Mouse (Mus musculus) intestine, embryonic 14.5 days (tissue): ENCODE results near the gene Pax2. TPM values are rescaled to one million over a fixed set of nuclear protein-coding genes. Genes with fewer than 3 reads are reported as not detected.

Experiments
- ATAC-seq: fragments of 200-750 bp; cut with Nextera tagmentation; replicated peaks from 2 replicates; pipeline ENCODE4 v1.8.0; 2017; ENCODE audit warnings: low read depth, moderate number of reproducible peaks, moderate TSS enrichment, moderate library complexity; ENCODE audit not compliant: low FRiP score, low TSS enrichment
- DNase-seq: peaks from one replicate; pipeline ENCODE4 v3.0.0-alpha.2; 2018; ENCODE audit warnings: low spot score
- H3K27ac ChIP-seq: fragments of 300-500 bp; sonication (generic); 2 replicates; pipeline ENCODE4 v1.5.1; 2014; ENCODE audit warnings: low read depth, mild to moderate bottlenecking, control low read depth
- H3K27me3 ChIP-seq: fragments of 300-500 bp; sonication (generic); replicated peaks from 2 replicates; pipeline ENCODE4 v1.6.1; 2014; ENCODE audit warnings: low read length, control low read depth; ENCODE audit not compliant: control insufficient read depth, insufficient read depth
- H3K36me3 ChIP-seq: fragments of 300-500 bp; sonication (generic); 2 replicates; pipeline ENCODE4 v1.6.1; 2014; ENCODE audit warnings: low read length, control low read depth; ENCODE audit not compliant: control insufficient read depth, insufficient read depth
- H3K4me1 ChIP-seq: fragments of 300-500 bp; sonication (generic); replicated peaks from 2 replicates; pipeline ENCODE4 v1.6.1; 2014; ENCODE audit warnings: low read length, control low read depth, mixed read lengths; ENCODE audit not compliant: control insufficient read depth, insufficient read depth
- H3K4me2 ChIP-seq: fragments of 300-500 bp; sonication (generic); 2 replicates; pipeline ENCODE4 v1.6.1; 2014; ENCODE audit warnings: low read length
- H3K4me3 ChIP-seq: fragments of 300-500 bp; sonication (generic); 2 replicates; pipeline ENCODE4 v1.5.1; 2014; ENCODE audit warnings: low read depth, low read length, control low read depth, mixed read lengths
- H3K9ac ChIP-seq: fragments of 300-500 bp; sonication (generic); 2 replicates; pipeline ENCODE4 v1.6.1; 2014; ENCODE audit warnings: mild to moderate bottlenecking, low read length
- H3K9me3 ChIP-seq: fragments of 300-500 bp; sonication (generic); 2 replicates; pipeline ENCODE4 v1.6.1; 2016; ENCODE audit warnings: low read length, control low read depth; ENCODE audit not compliant: control insufficient read depth
- WGBS: fragments of 180-500 bp; shearing (Covaris S2); extraction: QIAGEN DNeasy Blood & Tissue Kit; methylation state at CpG from one replicate; pipeline ENCODE4 v1.1.7; 2014; 5-methylcytosine and 5-hydroxymethylcytosine counted together
- polyA plus RNA-seq: library from polyadenylated mRNA; unstranded; fragments of >200 nt; fragmentation: Nextera tagmentation; extraction: Ambion mirVana; gene quantifications from 2 replicates; pipeline ENCODE4 v1.2.1, GENCODE M21; 2014

The Pax2 gene
- polyA plus RNA-seq, 1 experiment from 2014 or later, result not detected

DNA sequence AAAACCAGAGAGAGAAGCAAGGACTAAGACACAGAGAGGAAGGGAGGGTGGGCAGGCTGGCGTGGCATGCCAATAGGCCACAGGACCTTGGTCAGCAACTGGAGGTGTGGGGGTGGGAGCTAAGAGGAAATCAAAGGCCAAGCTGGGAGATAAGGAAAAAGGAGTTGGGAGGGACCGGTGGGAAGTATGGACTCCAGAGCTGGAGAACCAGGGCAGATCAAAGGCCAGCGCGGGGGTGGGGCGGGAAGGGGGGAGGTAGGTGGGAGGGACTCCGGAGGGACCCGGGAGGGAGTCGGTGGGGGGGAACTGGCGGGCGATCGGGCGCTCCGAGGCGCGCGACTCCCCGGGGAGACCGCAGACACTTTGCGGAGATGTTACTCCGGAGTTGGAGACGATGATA is 21.7 kb upstream of the Pax2 start:
- no peak overlapping the region for H3K4me3 ChIP-seq
- 2% methylated on average over 21 of the region's 21 CpGs for WGBS
- no peaks in the 10 kb centered on the region for H3K36me3 ChIP-seq
- H3K9ac ChIP-seq, result no peak overlapping the region
- DNase-seq, result no peak
- no peak overlapping the region for H3K4me2 ChIP-seq
- no peak for ATAC-seq
- H3K4me1 ChIP-seq, result no peaks in the 10 kb centered on the region
- H3K9me3 ChIP-seq, result no peaks in the 10 kb centered on the region
- peaks cover 97% of the 10 kb centered on the region for H3K27me3 ChIP-seq
- no peak overlapping the region for H3K27ac ChIP-seq

DNA sequence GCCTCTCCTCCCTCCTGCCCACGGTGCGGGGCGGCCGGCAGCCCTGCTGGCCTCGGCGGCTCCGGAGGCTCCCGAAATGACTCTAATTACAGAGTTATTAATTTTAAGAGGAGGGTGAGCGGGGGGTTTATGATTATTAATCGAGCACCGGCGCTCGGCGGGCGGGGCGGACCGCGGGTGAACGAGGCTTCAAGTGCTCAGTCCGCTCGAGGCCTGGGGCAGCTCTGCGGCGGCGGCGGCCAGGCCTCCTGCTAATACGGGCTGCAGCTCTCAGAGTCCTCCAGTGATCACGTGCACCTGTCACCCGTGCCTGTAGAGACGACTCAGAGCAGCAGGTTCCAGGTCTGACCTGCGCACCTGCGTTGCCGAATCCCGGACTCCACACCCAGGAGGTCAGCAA is 21.2 kb upstream of the Pax2 start:
- no peaks in the 10 kb centered on the region for H3K9me3 ChIP-seq
- H3K4me2 ChIP-seq, result no peak overlapping the region
- no peak overlapping the region for H3K4me3 ChIP-seq
- no peaks in the 10 kb centered on the region for H3K36me3 ChIP-seq
- no peak overlapping the region for H3K9ac ChIP-seq
- under 1% methylated on average over 33 of the region's 33 CpGs for WGBS
- H3K27ac ChIP-seq, result no peak overlapping the region
- H3K27me3 ChIP-seq, result peaks cover 97% of the 10 kb centered on the region
- DNase-seq (no peak), ATAC-seq (no peak)
- no peaks in the 10 kb centered on the region for H3K4me1 ChIP-seq

DNA sequence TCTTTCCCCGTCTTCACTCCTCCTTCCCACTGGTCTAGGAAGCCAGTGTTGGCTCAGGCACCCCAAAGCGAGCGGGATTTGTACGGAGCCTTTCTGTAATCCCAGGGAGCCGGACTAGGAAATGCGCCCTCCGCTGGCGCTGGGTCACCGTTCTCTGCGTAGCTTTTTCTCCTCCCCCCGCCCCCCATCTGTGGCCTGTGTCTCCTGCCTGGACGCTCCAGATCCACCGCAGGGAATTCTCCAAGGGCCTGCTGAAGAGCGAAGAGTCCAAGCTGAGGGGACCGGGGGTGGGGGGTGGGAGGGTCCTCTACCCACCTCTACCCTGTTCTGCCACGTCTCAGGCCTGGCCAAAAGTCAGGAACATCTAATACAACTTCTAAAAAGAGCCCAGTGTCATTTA is 15.5 kb upstream of the Pax2 start:
- DNase-seq, result no peak
- Histone ChIP-seq H3K9me3 (no peaks in the 10 kb centered on the region), H3K9ac (no peak overlapping the region), H3K4me1 (no peaks in the 10 kb centered on the region), H3K4me2 (no peak overlapping the region), H3K36me3 (no peaks in the 10 kb centered on the region), H3K4me3 (no peak overlapping the region), H3K27me3 (peaks cover 98% of the 10 kb centered on the region), H3K27ac (no peak overlapping the region)
- 4% methylated on average over 16 of the region's 16 CpGs for WGBS
- no peak for ATAC-seq

DNA sequence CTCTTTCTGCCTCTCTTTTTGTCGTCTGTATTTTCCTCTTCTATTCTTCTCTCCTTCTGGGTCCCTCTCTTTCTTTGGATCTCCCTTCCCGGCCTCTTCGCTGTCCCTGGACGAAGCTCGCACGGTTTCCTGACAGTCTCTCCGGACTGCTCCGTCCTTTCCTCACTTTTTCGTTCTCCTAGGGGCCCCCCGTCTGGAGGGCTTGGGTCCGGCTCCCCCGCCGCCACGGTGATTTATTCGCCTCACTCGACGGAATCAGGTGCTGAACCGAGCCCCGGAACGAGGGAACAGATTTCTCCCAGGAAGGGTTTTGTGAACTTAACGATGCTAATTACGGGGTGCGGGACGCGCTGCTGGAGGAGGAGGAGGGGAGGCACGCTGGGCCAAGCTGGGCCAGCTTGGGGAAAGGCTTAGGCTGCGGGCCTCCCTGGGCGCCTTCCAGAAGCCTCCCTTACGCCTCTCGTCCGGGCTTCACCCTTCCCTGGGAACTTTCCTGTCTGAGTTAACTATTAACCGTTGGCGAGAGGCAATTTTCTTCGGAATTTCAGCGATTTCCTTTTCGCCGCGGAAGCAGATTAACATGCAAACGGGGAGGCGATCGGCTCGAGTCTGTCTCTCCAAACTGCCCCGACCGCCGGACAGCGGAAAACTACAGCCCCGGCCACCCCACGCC is 14.6 kb upstream of the Pax2 start:
- peak overlapping the region; percentile 45 for H3K4me2 ChIP-seq
- ATAC-seq (no peak), DNase-seq (peak; percentile 75)
- no peak overlapping the region for H3K9ac ChIP-seq
- under 1% methylated on average over 48 of the region's 48 CpGs for WGBS
- H3K27ac ChIP-seq, result no peak overlapping the region
- H3K9me3 ChIP-seq, result no peaks in the 10 kb centered on the region
- peaks cover 98% of the 10 kb centered on the region for H3K27me3 ChIP-seq
- H3K36me3 ChIP-seq, result no peaks in the 10 kb centered on the region
- peak overlapping the region; percentile 22 for H3K4me3 ChIP-seq
- H3K4me1 ChIP-seq, result no peaks in the 10 kb centered on the region

DNA sequence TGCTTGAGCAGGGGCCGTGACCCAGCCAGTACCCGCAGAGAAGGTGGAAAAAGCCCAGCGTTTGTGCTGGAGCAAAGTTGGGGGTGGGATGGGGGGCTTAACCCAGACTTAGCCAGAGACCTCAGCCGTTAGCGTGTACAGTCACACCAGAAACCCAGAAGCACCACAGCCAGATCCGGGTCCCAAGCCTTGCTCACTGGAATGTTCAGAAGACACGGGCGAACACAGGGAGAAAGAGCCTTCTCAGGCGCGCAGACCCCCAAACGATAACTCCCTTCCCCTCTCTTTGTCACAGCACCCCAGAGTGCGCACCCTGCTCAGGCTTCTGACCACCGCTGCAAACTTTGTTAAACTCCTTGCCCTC is 14.1 kb upstream of the Pax2 start:
- Histone ChIP-seq H3K27me3 (peaks cover 98% of the 10 kb centered on the region), H3K27ac (no peak overlapping the region), H3K4me1 (no peaks in the 10 kb centered on the region), H3K36me3 (no peaks in the 10 kb centered on the region), H3K9me3 (no peaks in the 10 kb centered on the region), H3K9ac (no peak overlapping the region), H3K4me2 (peak overlapping the region; percentile 45), H3K4me3 (peak overlapping the region; percentile 22; the same call in 1 of the 2 replicates)
- ATAC-seq, result no peak
- WGBS, result under 1% methylated on average over 13 of the region's 13 CpGs
- DNase-seq, result no peak

DNA sequence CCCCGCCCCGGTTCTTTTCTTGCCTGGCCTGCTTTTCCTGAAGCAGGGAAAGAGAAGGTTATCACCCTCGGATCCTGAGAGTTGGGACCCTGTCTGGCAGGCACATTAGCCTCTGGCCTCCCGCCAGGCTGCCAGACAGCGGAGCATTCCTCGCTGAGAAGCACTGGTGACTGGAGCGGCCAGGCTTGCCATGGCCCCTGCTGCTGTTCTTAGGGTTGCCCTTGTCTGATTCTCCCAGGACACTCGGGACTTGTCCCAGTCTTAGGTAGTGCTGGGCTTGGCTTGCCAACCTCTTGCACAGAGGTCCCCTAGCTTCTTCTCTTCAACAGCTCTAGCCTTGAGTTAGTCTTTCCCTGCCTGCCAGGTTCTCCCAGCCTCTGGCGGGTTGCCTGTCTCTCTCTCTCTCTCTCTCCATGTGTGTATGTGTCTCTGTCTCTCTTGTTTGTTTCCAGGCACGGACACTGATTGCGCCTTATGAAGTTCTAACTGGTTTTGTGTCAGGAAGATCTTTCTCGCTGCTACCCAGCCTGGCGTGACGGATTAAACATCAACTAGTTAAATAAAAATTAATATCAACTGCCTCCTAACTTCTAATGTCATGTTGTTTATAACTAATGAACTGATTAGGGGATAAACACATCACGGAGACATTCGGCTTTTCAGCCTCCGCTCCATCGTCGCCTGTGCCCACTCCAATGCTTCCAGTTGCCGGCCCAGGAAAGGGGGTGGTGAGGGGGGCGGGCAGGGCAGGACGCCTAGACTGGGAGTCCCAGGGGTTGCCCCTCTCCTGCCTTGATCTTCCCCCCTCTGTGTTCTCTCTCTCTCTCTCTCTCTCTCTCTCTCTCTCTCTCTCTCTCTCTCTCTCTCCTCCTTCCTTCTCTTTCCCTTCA is 13.5 kb upstream of the Pax2 start:
- peak overlapping the region; percentile 45; the same call in 1 of the 2 replicates for H3K4me2 ChIP-seq
- no peaks in the 10 kb centered on the region for H3K36me3 ChIP-seq
- DNase-seq (no peak), ATAC-seq (no peak)
- H3K9me3 ChIP-seq, result no peaks in the 10 kb centered on the region
- 2% methylated on average over 22 of the region's 22 CpGs for WGBS
- no peak overlapping the region for H3K9ac ChIP-seq
- H3K4me1 ChIP-seq, result no peaks in the 10 kb centered on the region
- H3K27me3 ChIP-seq, result peaks cover 98% of the 10 kb centered on the region
- H3K4me3 ChIP-seq, result peak overlapping the region; percentile 22; the same call in 1 of the 2 replicates
- H3K27ac ChIP-seq, result no peak overlapping the region

DNA sequence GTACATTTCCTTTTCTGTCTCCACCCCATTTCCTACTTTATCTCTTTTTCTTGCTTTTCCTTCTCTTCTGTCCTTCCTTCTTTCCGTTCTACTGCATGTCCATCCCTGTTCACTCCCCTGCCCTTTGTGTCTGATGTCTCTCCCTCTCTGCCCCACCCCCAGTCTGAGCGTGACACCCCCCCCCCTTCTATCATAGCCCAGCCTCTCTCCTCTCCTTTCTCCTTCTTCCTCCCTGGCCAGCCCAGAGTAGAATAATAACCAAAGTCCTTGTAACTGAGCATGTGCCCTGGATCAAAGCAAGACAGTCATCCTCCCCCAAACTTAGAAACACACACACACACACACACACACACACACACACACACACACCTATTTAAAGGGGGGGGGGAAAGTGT is 12.8 kb upstream of the Pax2 start:
- Histone ChIP-seq H3K9ac (no peak overlapping the region), H3K9me3 (no peaks in the 10 kb centered on the region), H3K4me2 (no peak overlapping the region), H3K36me3 (no peaks in the 10 kb centered on the region), H3K4me3 (no peak overlapping the region), H3K4me1 (no peaks in the 10 kb centered on the region), H3K27ac (no peak overlapping the region), H3K27me3 (peaks cover 98% of the 10 kb centered on the region)
- ATAC-seq (no peak), DNase-seq (no peak)
- 0% methylated on average over 2 of the region's 2 CpGs for WGBS

DNA sequence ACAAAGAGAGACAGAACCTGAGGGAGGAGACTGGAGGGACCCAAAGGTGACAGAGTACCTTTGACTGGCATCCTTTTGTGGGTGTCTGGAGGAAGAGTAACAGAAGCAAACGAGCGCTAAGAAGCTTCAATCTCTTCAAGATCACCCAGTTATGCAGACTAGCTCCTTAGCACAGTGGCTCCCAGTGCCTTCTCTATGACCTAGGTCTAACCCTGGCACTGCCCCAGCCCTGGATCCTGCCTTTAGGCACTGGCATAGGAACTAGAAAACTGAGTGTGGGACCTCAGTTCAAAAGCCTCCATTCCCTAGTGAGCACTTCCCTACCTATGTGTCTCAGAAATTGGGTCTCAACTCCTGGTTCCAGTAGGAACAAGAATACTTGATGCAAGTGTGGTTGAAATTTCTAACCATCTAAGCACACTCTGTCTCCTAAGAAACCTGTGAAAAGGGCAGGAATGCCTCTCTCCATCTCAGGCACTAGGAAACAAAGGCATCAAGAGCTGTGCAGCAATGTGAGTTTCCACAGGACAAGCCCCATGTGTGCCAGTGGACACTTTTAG is 11.8 kb upstream of the Pax2 start:
- ATAC-seq (no peak), DNase-seq (no peak)
- Histone ChIP-seq H3K27ac (no peak overlapping the region), H3K4me3 (no peak overlapping the region), H3K36me3 (no peaks in the 10 kb centered on the region), H3K9me3 (no peaks in the 10 kb centered on the region), H3K9ac (no peak overlapping the region), H3K27me3 (peaks cover 98% of the 10 kb centered on the region), H3K4me2 (no peak overlapping the region), H3K4me1 (no peaks in the 10 kb centered on the region)
- WGBS, result 6% methylated on average over 2 of the region's 2 CpGs
